Mouse (Mus musculus) testis, adult 2 months (tissue): ENCODE results near the gene Kcnj11. TPM values are rescaled to one million over a fixed set of nuclear protein-coding genes. Genes with fewer than 3 reads are reported as not detected.

Experiments used
- H3K27ac ChIP-seq: fragments of 200-500 bp; 2 replicates; pipeline ENCODE4 v1.5.1; 2012; ENCODE audit warnings: low read depth, low read length; ENCODE audit not compliant: control insufficient read depth, insufficient read depth
- H3K27me3 ChIP-seq: fragments of 200-500 bp; 2 replicates; pipeline ENCODE4 v1.6.1; 2012; ENCODE audit warnings: mild to moderate bottlenecking, low read length, moderate library complexity; ENCODE audit not compliant: control insufficient read depth, insufficient read depth
- H3K36me3 ChIP-seq: fragments of 200-500 bp; 2 replicates; pipeline ENCODE4 v1.6.1; 2012; ENCODE audit warnings: mild to moderate bottlenecking, low read length; ENCODE audit not compliant: control insufficient read depth, insufficient read depth
- H3K4me1 ChIP-seq: fragments of 200-500 bp; 2 replicates; pipeline ENCODE4 v1.6.1; 2012; ENCODE audit warnings: low read length; ENCODE audit not compliant: control insufficient read depth, insufficient read depth
- H3K4me3 ChIP-seq: fragments of 200-500 bp; 2 replicates; pipeline ENCODE4 v1.5.1; 2012; ENCODE audit warnings: low read depth, mild to moderate bottlenecking, low read length, moderate library complexity, mixed read lengths; ENCODE audit not compliant: control insufficient read depth
- CTCF ChIP-seq: fragments of 200-500 bp; IDR thresholded peaks from 2 replicates; pipeline ENCODE4 v1.5.1; 2012; ENCODE audit warnings: low read depth, mild to moderate bottlenecking, inconsistent platforms, low read length, moderate library complexity; ENCODE audit not compliant: control insufficient read depth, insufficient read depth, insufficient replicate concordance
- POLR2A ChIP-seq: fragments of 200-500 bp; IDR thresholded peaks from 2 replicates; pipeline ENCODE4 v1.6.1; 2012; ENCODE audit warnings: low read depth, mild to moderate bottlenecking, inconsistent platforms, low read length, moderate library complexity; ENCODE audit not compliant: control insufficient read depth
- polyA plus RNA-seq: library from polyadenylated mRNA; depleted of rRNA; stranded (reverse); fragments of >200 nt; gene quantifications from 2 replicates; pipeline ENCODE4 v1.2.3, GENCODE M21; 2012

Kcnj11 gene
- polyA plus RNA-seq, 1 experiment = 1.3 TPM

DNA sequence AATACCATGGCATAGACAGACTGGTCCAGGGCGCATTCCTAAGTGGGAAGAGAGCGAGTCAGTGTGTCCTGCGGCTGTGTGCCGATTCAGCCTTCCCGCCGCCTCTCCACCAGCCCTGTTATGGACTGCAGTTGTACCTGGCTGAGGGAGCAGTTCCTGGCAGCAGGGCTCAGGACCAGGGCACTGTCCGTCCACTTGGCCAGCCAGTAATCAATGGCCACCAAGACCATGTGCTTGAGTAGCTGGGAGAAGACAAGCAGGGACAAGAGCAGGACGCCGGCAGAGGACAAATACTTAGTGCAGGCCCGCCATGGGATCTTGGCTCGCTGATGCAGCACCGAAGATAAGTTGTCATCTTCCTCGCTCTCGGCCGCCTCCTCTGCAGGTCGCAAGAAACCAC, 16.5 kb upstream of the Kcnj11 start:
- Histone ChIP-seq H3K4me1 (peaks cover 3% of the 10 kb centered on the region), H3K27ac (no peak overlapping the region), H3K36me3 (no peaks in the 10 kb centered on the region), H3K27me3 (no peaks in the 10 kb centered on the region), H3K4me3 (no peak overlapping the region)
- no peak for TF ChIP-seq CTCF
- no peak for TF ChIP-seq POLR2A

DNA sequence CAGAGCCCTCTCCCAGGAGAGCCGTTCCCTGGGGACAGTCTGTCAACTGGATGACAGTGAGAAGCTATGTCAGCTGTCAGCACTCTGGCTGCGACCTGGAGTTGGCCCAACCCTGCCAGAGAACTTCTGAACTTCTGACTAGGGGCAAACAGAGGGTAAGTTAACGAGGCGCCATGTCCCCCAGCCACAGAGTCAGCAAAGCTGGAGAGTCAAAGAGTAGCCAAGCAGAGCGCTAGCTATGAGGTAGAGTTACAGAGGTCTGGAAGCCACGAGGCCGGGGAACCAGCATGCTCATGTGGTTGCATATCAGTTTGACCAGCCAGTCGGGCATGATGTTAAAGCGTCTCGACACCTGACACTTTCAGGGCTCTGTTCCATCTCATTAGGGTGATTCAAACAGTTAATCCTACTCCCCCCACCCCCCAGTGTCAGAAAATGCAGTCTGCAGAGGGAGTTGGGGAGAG, 15.6 kb upstream of the Kcnj11 start:
- Histone ChIP-seq H3K27ac (no peak overlapping the region), H3K4me3 (no peak overlapping the region), H3K27me3 (no peaks in the 10 kb centered on the region), H3K4me1 (peaks cover 3% of the 10 kb centered on the region), H3K36me3 (no peaks in the 10 kb centered on the region)
- no peak for TF ChIP-seq POLR2A
- no peak for TF ChIP-seq CTCF

DNA sequence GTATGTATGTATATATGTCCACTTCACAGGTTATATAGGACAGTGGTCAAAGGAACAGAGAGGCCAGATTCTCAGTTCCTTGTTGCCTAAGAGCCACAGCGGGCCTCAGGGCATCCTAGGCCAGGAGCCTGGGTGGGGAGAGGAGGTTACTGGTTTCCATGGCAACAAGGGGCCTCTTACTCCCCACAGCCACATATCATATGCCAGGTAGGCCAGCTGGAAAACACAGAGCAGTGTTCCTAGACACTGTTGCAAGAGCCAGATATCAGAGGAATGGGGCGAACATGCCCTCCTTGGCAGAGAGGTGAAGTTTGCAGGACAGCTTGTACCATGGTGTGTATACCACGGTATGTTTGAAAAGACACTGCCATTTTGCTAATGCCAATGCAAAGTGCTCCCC, 12.9 kb upstream of the Kcnj11 start:
- TF ChIP-seq CTCF (no peak), POLR2A (no peak)
- H3K36me3 ChIP-seq = no peaks in the 10 kb centered on the region

DNA sequence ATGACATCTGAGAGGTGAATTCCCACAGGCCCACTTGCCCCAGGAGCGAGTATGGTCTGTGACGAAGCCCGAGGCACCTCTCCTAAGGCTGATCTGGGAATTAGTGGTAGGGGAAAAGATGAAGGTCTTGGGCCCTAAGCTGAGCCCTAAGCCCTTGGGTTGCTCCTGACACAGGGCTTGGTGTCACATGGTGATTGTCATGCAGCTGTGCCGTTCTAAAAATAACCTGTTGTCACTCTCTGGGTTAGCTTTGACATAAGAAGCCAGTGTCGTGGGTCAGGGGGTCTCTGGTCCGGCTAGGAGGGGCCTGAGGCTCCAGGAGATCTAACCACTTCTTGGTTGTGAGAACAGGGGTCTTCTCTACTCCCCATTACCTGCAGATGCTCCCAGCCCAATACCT, 11.4 kb upstream of the Kcnj11 start:
- H3K4me1 ChIP-seq = peaks cover 3% of the 10 kb centered on the region
- H3K36me3 ChIP-seq = no peaks in the 10 kb centered on the region
- TF ChIP-seq POLR2A = no peak
- TF ChIP-seq CTCF = no peak
- no peak overlapping the region for H3K27ac ChIP-seq
- H3K27me3 ChIP-seq = no peaks in the 10 kb centered on the region
- no peak overlapping the region for H3K4me3 ChIP-seq

More for the DNA sequence above, 12.9 kb upstream of the Kcnj11 start:
- H3K27me3 ChIP-seq = no peaks in the 10 kb centered on the region
- H3K4me3 ChIP-seq = no peak overlapping the region
- H3K27ac ChIP-seq = no peak overlapping the region
- peaks cover 3% of the 10 kb centered on the region for H3K4me1 ChIP-seq

DNA sequence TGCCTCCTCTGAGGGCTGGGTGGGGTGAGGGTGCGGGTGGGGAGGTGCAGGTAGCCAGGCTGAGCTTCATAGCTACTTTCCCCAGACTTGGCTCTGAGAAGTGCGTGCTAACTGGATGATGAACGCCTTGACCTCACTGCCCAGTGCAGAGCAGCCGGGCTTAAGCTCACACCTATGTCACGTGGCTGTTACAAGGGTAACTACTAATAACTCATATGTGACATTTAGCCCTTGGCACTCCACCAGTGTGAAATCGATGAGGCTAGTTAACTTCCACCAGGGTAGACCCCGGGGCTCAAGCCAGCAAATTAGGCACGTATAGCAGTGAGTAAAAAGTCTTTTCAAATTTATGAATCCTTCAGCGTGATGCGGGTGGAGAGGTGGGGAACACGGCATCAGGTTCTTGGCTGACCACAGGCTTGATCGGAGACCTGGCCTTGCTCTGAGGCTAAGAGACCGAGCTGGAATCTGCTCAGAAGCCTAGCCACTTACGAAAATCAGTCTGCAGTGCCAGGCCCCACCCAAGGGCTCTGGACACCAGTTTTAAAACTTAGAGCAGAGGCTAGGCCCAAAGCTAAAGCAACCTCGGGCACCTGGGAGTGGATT, 10.8 kb upstream of the Kcnj11 start:
- no peak for TF ChIP-seq POLR2A
- H3K36me3 ChIP-seq = no peaks in the 10 kb centered on the region

DNA sequence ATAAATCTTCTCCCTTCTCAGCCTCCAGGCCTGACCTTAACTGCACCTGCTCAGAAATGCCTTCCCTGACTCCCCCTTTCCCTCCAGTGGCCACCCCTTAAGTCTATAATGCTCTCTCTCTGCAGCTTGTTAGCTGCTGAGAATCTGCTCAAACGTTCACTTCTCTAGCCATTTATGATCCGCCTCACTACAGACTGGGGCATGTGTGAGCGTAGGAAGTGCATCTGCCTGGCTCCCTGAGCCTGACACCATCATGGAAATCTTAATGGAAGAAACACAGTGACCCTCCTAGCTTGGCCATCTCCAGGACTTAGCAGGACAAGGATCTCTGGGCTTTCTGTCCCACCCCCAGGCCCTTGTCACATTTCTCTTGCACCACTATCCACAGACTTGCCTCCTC, 9.5 kb upstream of the Kcnj11 start:
- no peak for TF ChIP-seq CTCF
- no peak for TF ChIP-seq POLR2A
- no peak overlapping the region for H3K27ac ChIP-seq
- no peaks in the 10 kb centered on the region for H3K36me3 ChIP-seq
- no peak overlapping the region for H3K4me3 ChIP-seq
- no peaks in the 10 kb centered on the region for H3K27me3 ChIP-seq
- peaks cover 3% of the 10 kb centered on the region for H3K4me1 ChIP-seq

More for the DNA sequence above, 10.8 kb upstream of the Kcnj11 start:
- Histone ChIP-seq H3K27me3 (no peaks in the 10 kb centered on the region), H3K4me3 (no peak overlapping the region), H3K27ac (no peak overlapping the region), H3K4me1 (peaks cover 3% of the 10 kb centered on the region)

DNA sequence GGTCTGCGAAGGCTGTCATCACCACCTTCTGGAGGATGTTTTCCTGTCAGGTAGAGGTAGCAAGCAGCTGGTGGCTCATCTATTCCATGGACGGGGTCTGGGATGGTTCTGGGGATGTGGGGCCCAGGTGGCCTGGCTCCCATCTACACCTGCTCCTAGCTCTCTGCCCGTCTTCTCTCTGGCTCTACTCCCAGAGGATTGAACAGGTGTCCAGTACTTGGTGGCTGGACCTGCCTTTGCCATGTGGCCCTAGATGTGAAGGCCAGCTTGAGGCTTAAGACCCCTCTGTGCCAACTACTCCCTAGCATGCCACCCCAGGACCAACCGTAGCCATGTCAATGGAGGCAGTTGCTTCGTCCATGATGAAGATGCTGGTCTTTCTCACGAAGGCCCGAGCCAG, 4.9 kb upstream of the Kcnj11 start:
- Histone ChIP-seq H3K4me1 (no peaks in the 10 kb centered on the region; the same call in 1 of the 2 replicates), H3K27me3 (no peaks in the 10 kb centered on the region), H3K36me3 (no peaks in the 10 kb centered on the region), H3K4me3 (no peak overlapping the region), H3K27ac (no peak overlapping the region)
- no peak for TF ChIP-seq POLR2A
- TF ChIP-seq CTCF = no peak

DNA sequence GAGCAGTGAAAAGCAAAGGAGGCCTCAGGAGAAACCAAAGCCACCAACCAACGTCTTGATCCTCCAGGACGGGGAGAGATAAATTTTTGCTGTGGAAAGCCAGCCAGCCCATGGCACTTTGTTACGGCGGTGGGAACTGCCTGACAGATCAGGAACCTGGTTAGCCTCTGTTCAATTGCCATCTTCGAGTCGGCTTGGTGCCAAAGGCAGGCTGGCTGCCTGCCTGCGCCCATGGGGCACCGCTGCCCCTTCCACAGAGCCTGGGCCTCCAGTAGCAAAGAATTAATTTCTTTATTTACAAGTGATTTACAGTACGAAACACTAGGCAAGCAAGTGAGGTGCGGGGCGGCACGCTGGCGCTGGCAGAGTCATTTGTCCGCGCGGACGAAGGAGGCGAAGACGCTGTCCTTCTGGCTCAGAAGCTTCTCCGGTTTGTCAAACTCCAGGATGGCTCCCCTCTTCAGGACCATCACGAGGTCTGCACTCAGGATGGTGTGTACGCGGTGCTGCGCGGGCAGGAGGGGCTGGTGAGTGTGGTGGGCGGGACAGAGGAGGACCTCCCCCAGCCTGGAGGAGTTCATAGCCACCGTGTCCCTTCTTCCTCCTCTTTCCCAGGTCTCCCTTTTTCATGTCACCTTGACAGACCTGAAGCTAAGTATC, 3.8 kb upstream of the Kcnj11 start:
- TF ChIP-seq POLR2A = no peak
- TF ChIP-seq CTCF = no peak
- Histone ChIP-seq H3K27ac (no peak overlapping the region), H3K27me3 (no peaks in the 10 kb centered on the region)

More for the DNA sequence above, 3.8 kb upstream of the Kcnj11 start:
- no peak overlapping the region for H3K4me3 ChIP-seq
- no peaks in the 10 kb centered on the region for H3K36me3 ChIP-seq
- peaks cover 5% of the 10 kb centered on the region for H3K4me1 ChIP-seq
